Mouse (Mus musculus) right cerebral cortex, postnatal 14 days (tissue): ENCODE results near the gene Ercc4.
"Not testable (repeated sequence)": the region's sequence is repeated elsewhere in the genome, so short reads cannot be mapped to it uniquely, and the experiment has no call there.

Source experiments
- DNase-seq: peaks from one replicate; pipeline ENCODE4 v3.0.0; 2022

Gene Ercc4

DNA sequence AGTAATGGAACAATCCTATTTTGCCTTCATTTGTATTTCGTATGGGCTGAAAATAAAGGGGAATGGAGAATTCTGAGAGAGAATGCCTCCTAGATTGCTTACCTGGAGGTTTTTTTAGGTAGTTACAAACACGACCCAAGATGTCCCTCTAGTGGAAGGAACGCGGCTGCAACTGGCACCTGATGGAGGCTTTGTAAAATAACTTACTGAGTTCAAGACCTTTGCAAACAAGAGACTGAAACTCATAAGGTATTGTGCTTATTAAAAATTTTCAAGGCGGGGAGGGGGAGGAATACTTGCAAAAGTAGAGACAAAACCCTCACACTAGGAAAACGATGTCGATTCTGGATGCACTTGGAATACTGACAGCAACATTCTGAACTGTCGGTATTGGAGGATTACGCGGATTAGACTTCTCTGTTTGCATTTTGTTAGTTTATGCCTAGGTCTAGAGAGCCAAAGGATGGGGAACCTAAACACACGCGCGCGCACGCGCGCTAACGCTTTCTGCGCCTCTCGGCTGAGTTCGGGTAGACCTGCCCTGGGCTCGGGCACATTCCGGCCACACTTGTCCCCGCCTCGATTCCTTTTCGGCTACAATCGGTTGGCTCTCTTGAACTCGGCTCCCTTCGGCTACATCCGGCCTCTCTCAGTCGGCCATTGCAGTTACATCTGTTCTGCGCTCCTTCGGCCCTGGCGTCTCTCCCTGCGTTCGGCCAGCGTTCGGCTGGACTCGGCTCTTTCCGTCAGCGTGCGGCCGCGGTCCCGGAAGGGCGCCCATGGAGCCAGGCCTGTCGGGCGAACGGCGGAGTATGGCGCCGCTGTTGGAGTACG is at the start of gene Ercc4:
Ercc4 (plus strand) TSS at position 529 of the 834 bp plus-strand sequence.
- peak; percentile 98 for DNase-seq

DNA sequence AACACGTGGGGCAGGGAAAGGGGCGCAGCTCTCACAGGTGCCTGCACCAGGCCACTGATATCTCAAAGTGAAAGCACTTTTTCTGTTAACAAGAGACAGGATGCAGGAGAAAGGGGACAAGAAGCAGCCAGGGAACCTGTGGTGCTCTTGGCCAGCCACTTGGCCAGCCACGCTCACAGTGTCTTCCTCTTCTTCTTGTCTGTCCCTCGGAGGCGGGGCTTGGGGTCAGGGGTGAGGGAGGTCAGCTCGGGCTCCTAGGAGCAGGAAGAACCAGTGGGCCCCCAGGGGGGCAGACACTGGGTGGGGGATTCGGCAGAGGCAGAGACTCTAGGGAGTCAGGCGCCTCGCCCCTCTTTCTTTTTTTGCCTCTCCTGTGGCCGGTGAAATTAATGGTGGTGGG is 48.4 kb upstream of the Ercc4 start:
- no peak for DNase-seq

DNA sequence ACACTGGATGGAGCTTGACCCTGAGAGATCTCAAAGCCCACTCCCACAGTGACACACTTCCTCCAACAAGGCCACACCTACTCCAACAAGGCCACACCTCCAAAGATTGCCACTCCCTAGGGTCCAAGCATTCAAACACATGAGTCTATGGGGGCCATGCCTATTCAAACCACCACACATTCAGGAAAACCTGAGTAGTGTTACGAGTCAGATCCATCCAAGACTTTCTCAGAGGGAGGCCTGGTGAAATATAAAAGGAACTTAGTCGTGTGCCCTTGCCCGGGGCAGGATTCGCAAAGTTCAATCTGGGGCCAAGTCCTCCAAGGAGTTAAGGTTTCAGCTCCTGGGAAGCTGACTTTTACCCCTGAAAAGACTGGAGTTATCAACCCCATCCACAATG is 35.3 kb upstream of the Ercc4 start:
- DNase-seq: no peak

DNA sequence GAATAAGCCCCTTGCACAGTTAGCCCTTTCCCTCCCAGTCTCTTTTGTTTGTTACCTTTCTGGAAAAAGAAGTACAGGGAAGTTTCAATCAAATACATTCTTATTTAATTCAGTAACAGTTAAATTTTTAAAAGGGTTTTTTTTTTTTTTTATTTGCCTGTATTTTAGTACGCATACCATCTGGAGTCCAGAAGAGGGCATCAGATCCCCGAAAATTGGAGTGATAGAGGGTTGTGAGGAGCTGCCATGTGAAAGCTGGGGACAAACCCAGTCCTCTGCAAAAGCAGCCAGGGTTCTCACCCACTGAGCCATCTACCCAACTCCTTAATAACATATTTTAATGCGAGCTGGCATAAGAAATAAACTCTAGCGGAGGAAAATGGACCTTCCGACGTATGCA is 29.3 kb upstream of the Ercc4 start:
- no peak for DNase-seq

DNA sequence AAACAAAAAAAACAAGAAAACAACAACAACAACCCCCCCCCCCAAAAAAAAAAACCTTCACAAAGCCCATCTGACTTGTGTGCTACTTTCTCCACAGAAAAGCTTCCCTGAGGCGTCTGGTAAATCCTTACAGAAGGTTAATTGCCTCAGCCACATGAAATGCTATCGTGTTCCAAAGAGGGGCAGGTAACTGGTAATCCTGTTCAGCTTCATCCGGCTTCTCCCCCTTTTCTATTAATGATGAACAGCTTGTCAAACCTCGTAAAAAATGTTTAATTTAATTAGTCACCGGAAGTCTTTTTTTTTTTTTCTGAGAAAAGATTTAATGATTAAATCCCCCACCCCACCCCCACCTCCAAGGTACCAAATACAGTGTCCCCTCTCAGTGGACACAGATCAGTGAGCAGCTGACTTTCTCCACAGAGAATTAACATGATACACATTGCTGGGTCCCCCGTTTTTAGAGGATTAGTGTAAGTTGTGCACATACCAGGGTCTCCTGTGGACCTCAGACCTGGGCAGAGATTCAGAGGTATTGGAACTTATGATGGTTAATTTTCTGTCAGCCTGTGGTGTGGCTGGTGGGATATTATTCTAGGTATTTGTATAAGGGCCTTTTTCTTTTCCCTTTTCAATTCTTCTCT is 26.2 kb upstream of the Ercc4 start:
- no peak for DNase-seq

DNA sequence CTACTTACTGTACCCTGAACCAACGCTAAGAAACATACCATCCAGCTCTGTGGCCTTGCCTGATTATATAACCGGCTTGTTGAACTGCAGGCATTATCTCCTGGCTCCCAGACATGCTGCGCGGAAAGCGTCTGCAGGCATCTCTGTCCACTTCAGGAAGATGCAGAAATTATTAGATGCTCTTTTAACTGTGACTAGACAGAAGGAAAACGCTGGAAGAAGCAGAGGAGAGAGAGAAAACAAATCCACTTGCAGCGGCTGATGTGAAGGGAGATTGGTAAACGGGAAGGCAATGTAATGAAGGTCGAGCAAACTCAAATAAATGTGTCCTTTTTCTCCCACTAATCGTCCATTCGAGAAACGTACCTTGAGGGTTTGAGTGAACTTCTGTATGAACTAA is 1.1 kb upstream of the Ercc4 start:
- no peak for DNase-seq

DNA sequence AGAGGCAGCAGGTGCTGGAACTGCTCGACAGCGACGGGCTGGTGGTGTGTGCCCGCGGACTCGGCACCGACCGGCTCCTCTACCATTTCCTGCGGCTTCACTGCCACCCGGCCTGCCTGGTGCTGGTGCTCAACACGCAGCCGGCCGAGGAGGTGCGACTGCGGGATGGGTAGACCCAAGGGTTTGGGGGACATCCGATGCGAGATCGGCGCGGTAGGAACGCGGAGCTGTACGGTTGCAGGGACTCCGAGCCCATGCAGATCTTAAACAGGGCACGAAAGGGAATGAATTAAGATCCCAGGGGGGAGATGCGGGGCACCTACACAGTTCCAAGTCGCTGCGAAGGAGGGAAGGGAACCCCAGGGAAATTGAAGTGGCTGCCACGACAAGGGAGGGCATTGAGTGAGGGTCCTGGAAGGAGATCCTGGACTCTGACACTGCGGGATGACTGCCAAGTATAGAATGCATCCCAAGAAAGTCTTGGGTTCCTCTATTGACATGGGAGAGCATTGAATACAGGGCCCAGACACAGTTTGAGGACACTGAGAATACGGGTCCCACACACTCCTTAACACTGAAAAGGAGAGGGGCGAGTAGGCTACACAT is 609 bp downstream of the Ercc4 start:
- DNase-seq: no peak

DNA sequence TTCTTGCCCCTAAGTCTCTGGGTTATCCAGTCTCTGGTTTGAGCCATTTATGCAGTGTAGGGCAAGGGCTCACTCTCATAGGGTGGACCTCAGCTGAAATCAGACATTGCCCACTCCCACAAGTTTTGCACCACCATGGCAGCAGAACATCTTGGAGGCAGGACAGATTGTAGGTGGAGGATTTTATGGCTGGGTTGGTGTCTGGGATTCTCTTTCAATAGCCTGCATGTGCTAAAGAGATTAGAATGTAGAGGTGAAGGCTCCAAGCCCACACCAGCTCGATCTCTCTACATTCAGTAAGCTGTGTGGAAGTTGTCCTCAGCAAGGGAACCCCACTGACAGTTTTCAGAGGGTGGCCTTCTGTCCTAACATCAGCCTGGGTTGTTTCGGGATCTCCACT is 5.3 kb downstream of the Ercc4 start:
- no peak for DNase-seq

DNA sequence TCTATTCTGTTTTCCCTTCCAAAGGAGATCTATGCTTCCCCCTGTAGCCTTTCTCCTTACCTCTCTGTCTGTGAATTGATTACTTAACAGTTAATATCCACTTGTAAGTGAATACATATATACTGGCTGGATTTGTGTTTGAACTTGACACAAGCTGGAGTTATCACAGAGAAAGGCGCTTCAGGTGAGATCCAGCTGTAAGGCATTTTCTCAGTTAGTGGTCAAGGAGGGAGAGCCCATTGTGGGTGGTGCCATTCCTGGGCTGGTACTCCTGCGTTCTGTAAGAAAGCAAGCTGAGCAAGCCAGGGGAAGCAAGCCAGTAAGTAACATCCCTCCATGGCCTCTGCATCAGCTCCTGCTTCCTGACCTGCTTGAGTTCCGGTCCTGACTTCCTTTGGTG is 6.0 kb downstream of the Ercc4 start:
- DNase-seq: not testable (repeated sequence)

DNA sequence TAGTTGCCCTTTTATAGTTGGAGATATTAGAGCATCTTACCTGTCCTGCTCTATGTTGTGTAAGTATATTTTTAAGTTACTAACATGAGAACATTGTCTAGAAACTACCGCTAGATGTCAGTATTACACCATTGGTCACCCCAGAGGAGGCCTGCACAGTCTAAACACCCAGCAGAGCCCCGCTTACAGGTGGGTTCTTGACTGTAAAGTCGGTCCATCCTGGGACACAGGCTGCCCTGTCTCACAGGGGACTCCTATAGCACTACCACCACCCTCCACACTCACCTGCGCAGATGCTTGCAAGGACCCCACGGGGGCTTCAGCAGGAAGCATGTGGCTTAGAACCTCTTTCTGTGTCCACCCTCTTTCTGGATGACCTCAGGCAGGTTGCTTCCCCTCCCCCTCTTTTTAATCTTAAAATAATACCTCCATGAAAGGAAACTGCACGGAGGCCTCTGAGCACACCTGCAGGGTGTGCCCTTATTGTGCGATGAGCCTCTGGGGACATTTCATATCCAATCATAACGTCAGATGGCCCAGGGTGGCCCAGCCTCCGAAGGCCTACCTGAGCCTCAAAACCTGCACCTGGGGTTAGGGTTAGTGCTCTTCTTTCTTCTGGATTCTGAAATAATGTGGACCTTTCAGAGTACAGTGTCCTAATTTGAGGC is 7.9 kb downstream of the Ercc4 start:
- peak; percentile 18 for DNase-seq

DNA sequence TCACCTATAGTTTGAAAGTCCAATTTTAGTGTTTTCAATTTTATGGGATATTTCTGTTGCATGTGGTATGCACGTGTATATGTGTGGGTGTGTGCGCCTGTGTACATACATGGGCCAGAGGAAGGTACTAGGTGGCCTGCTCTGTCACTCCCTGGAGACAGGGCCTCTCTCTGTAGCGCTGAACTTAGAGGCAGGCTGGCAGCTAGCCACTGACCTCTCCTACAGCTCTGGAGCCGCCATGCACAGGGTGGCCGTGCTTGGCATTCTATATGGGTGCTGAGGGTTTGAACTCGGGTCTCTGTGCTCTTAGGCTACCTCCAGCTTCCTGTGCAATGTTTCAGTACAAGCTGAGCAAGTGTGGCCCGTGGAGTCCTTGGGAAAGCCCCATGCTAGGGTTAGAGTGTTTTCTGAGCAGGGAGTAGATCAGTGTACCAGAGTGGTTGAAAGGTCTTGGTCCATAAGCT is 8.5 kb downstream of the Ercc4 start:
- no peak for DNase-seq

DNA sequence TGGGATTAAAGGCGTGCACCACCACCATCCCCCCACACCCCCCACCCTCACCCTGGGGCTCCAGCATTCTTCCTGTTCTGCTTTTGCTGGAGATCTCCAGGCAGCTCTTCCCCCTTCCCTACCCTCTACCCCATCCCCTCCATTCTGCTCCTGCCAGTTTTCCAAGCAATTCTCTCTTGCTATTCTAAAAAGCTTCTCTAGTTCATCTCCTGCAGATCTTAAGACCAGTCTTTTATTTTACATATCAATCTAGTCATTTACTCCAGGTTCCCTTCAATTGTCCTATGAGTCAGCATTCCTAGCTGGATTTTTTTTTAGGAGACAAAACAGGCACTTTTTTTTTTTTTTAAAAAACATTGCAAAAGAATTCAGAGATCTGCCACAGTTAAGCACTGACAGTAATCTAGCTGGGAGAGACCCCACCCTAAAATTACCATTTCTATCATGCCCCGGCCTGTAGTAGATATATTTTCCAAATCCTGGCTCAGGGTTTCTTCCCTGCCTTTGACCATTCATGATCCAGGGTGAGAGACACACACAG is 9.3 kb downstream of the Ercc4 start:
- no peak for DNase-seq

DNA sequence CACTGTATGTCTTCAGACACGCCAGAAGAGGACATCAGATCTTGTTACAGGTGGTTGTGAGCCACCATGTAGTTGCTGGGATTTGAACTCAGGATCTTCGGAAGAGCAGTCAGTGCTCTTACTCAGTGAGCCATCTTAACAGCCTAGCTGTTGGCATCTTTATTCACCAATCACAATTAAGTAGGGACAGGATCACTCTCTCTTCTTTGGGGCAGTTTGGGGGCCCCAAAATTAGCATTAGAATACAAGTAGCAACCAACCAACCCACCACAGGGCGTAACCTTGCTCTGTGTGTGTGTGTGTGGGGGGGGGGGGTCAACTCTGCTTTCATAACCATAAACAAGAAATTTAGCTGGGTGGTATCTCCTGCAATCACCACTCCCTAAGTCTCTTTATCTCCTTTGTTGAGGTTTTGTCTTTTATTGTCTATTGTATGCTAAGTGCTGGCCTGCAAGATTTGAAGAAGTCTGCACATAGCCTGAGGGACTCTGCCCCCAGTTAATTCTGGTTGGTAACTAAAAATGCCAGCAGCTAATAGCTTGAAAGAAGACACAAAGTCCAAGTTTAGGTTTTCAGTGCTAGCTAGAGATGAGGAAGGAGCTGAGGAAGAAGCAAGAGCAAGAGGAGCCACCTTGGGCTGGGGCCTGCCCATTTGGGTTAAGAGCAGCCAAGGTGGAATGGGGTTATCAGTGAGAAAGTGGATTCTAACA is 10.3 kb downstream of the Ercc4 start:
- no peak for DNase-seq

DNA sequence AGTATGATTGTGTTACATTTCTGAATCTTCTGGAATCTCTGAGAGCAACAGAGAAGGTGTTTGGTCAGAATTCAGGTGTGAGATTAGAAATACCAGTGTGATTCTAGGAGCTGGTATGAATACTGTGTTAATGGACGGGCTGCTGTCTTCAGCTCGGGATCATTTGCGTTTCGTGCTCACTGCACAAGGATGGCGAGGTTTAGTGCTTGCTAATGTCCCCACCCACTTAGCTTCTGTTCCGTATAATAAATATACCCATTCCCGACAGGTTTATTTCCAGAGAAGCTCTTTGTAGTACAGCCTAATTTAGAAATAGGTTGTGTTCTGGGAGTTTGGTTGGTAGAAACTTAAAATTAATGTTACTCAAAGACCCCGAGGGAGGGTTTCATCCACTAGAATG is 15.9 kb downstream of the Ercc4 start:
- no peak for DNase-seq

DNA sequence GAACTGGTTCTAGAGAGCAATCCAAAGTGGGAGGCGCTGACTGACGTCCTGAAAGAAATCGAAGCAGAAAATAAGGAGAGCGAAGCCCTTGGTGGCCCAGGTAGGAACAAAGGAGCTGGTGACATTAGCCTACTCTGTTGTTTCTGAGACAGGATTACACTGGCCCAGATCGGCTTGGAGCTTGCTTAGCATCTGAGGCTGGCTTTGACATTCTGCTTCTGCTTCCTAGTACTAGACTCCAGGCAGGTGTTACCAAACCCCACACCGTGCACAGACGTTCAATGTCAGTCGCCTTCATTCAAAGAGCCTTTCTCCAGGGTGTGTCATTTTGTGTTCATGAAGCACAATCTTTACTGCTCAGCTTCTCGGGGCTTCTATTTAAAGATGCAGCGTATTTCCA is 18.1 kb downstream of the Ercc4 start:
- DNase-seq: no peak

DNA sequence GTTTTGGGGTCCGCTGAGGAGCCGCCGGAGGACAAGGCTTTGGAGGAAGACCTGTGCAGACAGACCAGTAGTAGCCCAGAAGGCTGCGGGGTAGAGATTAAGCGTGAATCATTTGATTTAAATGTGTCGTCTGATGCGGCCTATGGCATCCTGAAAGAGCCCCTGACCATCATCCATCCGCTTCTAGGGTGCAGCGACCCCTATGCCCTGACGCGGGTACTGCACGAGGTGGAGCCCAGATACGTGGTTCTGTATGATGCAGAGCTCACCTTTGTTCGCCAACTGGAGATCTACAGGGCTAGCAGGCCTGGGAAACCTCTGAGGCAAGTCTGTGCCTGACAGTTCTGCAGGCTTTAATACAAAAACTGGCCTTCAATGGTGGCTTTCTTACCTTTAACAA is 20.9 kb downstream of the Ercc4 start:
- DNase-seq: no peak

DNA sequence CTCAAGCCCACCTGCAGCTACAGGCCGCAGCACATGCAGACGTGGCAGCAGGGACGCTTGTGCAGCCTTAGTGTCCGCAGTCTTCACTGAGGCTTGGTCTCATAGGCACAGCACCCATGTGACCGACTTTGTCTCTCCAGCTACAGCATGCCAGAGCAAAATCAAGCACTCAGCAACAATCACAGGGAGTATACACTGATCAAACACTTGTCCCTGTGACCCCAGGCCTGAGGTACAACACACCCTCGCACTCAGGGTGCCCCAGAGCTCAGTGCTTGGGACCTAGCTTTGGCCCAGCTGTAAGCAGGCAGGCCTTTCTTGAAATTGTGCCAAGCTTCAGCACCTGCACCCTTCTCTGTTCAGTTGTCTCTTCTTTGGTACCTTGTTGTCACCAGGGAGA is 31.7 kb downstream of the Ercc4 start:
- DNase-seq: no peak

DNA sequence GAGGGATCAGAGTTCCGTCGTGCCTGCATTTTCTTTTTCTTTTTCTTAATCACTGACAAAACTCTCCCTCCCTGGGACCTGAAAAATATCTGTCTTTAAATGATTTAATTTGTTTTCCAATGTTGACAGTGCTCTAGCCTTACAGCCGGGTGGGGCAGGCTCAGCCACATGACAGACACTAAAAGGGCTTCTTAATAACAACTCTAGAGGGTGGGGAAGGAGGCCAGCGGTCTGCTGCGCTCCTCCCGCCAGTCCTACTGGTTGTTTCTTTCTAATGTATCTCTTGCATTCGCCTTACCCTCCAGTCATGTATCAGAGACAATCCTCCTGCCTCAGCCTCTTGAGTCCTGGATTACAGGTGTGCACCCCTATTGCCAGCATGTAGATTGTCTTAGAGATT is 34.4 kb downstream of the Ercc4 start:
- DNase-seq: no peak

DNA sequence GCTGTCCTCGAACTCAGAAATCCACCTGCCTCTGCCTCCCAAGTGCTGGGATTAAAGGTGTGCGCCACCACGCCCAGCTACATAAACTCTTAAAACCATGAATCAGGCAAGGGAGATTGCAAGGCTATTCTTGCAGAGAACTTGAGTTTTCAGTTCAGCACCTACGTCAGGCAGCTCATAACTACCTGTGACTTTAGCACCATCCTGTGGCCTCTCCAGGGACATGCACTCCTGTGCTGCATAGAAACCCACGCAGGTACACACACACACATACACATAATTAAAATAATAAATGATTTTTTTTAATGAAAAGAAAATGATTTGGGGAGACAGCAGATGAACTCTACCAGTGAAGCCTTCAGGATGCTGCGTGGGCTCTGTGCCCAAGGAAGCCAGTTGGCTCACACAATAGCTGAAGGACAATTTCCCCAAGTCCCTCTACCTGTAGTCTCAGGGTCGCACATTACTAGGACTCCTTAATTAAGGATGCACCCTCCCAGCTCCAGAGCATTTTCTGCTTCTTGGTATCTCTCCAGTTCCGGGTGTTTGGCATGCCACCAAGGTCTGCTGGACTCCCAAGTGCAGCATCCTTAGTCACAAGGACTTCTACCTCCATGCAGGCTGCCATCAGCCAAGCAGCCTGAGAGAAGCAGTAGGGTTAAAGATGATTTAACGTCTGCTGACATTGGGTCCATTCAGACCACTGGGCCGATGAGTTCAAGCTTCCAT is 35.4 kb downstream of the Ercc4 start:
- no peak for DNase-seq

DNA sequence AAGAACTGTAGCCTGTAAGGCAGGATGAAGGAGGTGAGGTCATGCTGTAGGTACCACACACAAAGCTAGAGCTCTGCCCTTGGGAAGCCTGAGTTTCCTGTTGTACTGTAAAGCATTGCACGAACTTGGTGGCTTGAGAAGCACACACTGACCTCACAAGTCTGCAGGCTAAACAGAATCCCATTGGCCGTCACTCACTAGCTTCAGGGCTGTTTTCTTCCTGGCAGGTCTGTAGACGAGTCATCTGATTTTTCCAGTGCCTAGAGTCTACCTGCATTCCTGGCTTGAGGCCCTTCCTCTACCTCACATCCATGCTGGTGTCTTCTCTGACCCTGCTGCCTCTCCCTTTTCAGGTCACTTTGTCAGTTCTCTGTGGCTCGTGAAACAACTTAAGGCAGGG is 36.7 kb downstream of the Ercc4 start:
- no peak for DNase-seq

DNA sequence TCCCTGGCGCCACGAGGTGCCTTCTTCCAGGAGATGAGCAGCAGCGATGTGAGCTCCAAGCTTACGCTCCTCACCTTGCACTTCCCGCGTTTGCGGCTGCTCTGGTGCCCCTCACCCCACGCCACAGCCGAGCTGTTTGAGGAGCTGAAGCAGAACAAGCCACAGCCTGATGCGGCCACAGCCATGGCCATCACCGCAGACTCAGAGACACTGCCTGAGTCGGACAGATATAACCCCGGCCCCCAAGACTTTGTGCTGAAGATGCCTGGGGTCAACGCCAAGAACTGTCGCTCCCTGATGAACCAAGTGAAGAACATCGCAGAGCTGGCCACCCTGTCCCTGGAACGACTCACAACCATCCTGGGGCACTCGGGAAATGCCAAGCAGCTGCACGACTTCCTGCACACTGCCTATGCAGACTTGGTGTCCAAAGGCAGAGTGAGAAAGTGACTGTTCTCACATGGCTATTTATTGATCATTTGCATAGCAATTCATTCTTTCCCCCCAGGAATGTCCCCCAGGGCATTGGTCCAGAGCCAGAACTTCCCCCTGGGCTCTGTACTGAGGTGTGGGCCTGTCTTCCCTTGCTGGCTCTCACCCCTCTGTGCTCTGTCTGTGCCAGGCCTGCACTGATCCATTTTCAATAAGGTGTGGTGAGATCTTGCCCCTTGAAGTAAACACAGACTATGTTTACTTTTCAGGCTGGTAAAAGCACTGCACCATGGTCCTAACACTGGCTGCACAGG is 38.5 kb downstream of the Ercc4 start:
- no peak for DNase-seq
